Mouse (Mus musculus) myocyte (in vitro differentiated cells): ENCODE measurements at regions not wholly inside any gene's neighbourhood (a gene's known extent, or its start where the extent isn't known, plus 50 kb on each side); places are given as distances from the start of the nearest gene placed in this dataset.

Experiments
- H3K27me3 ChIP-seq: one replicate; pipeline ENCODE4 v1.6.1; 2011; ENCODE audit not compliant: control insufficient read depth, insufficient read depth, insufficient read length
- H3K36me3 ChIP-seq: one replicate; pipeline ENCODE4 v1.6.1; 2011; ENCODE audit not compliant: control insufficient read depth, insufficient read depth
- H3K4me2 ChIP-seq: one replicate; pipeline ENCODE4 v1.6.1; 2011; ENCODE audit warnings: low read depth, control low read depth
- H3K4me3 ChIP-seq: one replicate; pipeline ENCODE4 v1.5.1; 2011; ENCODE audit warnings: mild to moderate bottlenecking, control low read depth, moderate library complexity
- H3K79me2 ChIP-seq: one replicate; pipeline ENCODE4 v1.6.1; 2011; ENCODE audit not compliant: control insufficient read depth, insufficient read depth
- H3ac ChIP-seq: one replicate; pipeline ENCODE4 v1.6.1; 2011; ENCODE audit not compliant: control insufficient read depth, insufficient read length
- CEBPB ChIP-seq: IDR thresholded peaks from 2 replicates; pipeline ENCODE4 v1.6.1; 2011; ENCODE audit warnings: mild to moderate bottlenecking, moderate library complexity; ENCODE audit not compliant: poor library complexity, insufficient read depth, severe bottlenecking
- E2F4 ChIP-seq: IDR thresholded peaks from one replicate; pipeline ENCODE4 v1.6.1; 2011; ENCODE audit warnings: mild to moderate bottlenecking, control low read depth, moderate library complexity; ENCODE audit not compliant: insufficient read depth
- MAX ChIP-seq: IDR thresholded peaks from one replicate; pipeline ENCODE4 v1.6.1; 2011; ENCODE audit warnings: low read depth, mild to moderate bottlenecking, control low read depth
- MYOD1 ChIP-seq, 3 experiments: IDR thresholded peaks; one replicate each; pipeline ENCODE4 v1.6.1; 2011; ENCODE audit warnings: control low read depth in 2 of 3, low read depth in 2 of 3, mild to moderate bottlenecking in 2 of 3, moderate library complexity in 1 of 3; ENCODE audit not compliant: insufficient read length in 2 of 3, control insufficient read depth in 1 of 3
- MYOG ChIP-seq, 3 experiments: IDR thresholded peaks; one replicate each; pipeline ENCODE4 v1.6.1; 2011; ENCODE audit warnings: control low read depth in 2 of 3, low read depth in 2 of 3, mild to moderate bottlenecking in 2 of 3; ENCODE audit not compliant: insufficient read length in 2 of 3, control insufficient read depth in 1 of 3, insufficient read depth in 1 of 3
- POLR2A ChIP-seq: IDR thresholded peaks from one replicate; pipeline ENCODE4 v1.6.1; 2011; ENCODE audit warnings: low read depth, mild to moderate bottlenecking, control low read depth, moderate library complexity; ENCODE audit not compliant: insufficient read length
- POLR2AphosphoS2 ChIP-seq: IDR thresholded peaks from one replicate; pipeline ENCODE4 v1.6.1; 2011; ENCODE audit warnings: low read depth, control low read depth; ENCODE audit not compliant: insufficient read length
- REST ChIP-seq: IDR thresholded peaks from one replicate; pipeline ENCODE4 v1.6.1; 2011; ENCODE audit warnings: mild to moderate bottlenecking, control low read depth, moderate library complexity; ENCODE audit not compliant: insufficient read depth, insufficient read length
- SRF ChIP-seq: IDR thresholded peaks from one replicate; pipeline ENCODE4 v1.6.1; 2011; ENCODE audit warnings: low read depth; ENCODE audit not compliant: control insufficient read depth, insufficient read length
- TCF12 ChIP-seq: IDR thresholded peaks from one replicate; pipeline ENCODE4 v1.6.1; 2011; ENCODE audit warnings: mild to moderate bottlenecking, control low read depth; ENCODE audit not compliant: poor library complexity, insufficient read depth, severe bottlenecking
- TCF3 ChIP-seq: IDR thresholded peaks from one replicate; pipeline ENCODE4 v1.6.1; 2011; ENCODE audit warnings: low read depth, control low read depth; ENCODE audit not compliant: insufficient read length
- USF1 ChIP-seq: IDR thresholded peaks from one replicate; pipeline ENCODE4 v1.6.1; 2011; ENCODE audit warnings: low read depth, mild to moderate bottlenecking, control low read depth, moderate library complexity

GRCm38 (mm10) chr15:85655751-85656167, 73.5 kb upstream of the Wnt7b start:
- TF ChIP-seq MYOG (IDR thresholded peaks at IDR 0.05; ENCODE audit: control insufficient read depth in 1 of 3, insufficient read depth in 1 of 3, insufficient read length in 2 of 3, low read depth in 2 of 3) (no peak), POLR2A (peak; percentile 90), POLR2AphosphoS2 (peak; percentile 83), MAX (no peak)
- H3K36me3 ChIP-seq = no peaks in the 10 kb centered on the region
- H3K4me2 ChIP-seq = peak overlapping the region; percentile 91
- peaks cover 66% of the 10 kb centered on the region for H3K79me2 ChIP-seq
- H3ac ChIP-seq = peak overlapping the region; percentile 1
- peak overlapping the region; percentile 30 for H3K4me3 ChIP-seq
- H3K27me3 ChIP-seq = no peaks in the 10 kb centered on the region

GRCm38 (mm10) chr15:85656852-85657251, 74.6 kb upstream of the Wnt7b start:
- H3K4me3 ChIP-seq = peak overlapping the region; percentile 30
- H3K4me2 ChIP-seq = peak overlapping the region; percentile 91
- TF ChIP-seq E2F4 (no peak), POLR2AphosphoS2 (peak; percentile 34), POLR2A (peak; percentile 58), MYOD1 (IDR thresholded peaks at IDR 0.05; ENCODE audit: control insufficient read depth in 1 of 3, insufficient read length in 2 of 3, low read depth in 2 of 3) (peak in 1 of 3 experiments; percentile 23), REST (no peak), MYOG (IDR thresholded peaks at IDR 0.05; ENCODE audit: control insufficient read depth in 1 of 3, insufficient read depth in 1 of 3, insufficient read length in 2 of 3, low read depth in 2 of 3) (peak in 1 of 3 experiments; percentile 16), CEBPB (no peak)
- peaks cover 77% of the 10 kb centered on the region for H3K79me2 ChIP-seq
- H3K36me3 ChIP-seq = no peaks in the 10 kb centered on the region
- H3ac ChIP-seq = peak overlapping the region; percentile 44
- no peaks in the 10 kb centered on the region for H3K27me3 ChIP-seq

- Histone ChIP-seq H3K27me3 (no peaks in the 10 kb centered on the region), H3K36me3 (no peaks in the 10 kb centered on the region), H3K4me2 (peak overlapping the region; percentile 91), H3K4me3 (peak overlapping the region; percentile 30), H3ac (peak overlapping the region; percentile 44), H3K79me2 (peaks cover 84% of the 10 kb centered on the region)
- no peak for TF ChIP-seq POLR2AphosphoS2
- TF ChIP-seq MYOD1 (IDR thresholded peaks at IDR 0.05; ENCODE audit: control insufficient read depth in 1 of 3, insufficient read length in 2 of 3, low read depth in 2 of 3) = no peak
- TF ChIP-seq CEBPB = no peak
- no peak for TF ChIP-seq SRF
- TF ChIP-seq MYOG (IDR thresholded peaks at IDR 0.05; ENCODE audit: control insufficient read depth in 1 of 3, insufficient read depth in 1 of 3, insufficient read length in 2 of 3, low read depth in 2 of 3) = no peak
- TF ChIP-seq TCF3 = no peak
- no peak for TF ChIP-seq E2F4
Observed at GRCm38 (mm10) chr15:85657441-85657989, 75.2 kb upstream of the Wnt7b start.

GRCm38 (mm10) chr15:85658101-85658885, 76.0 kb upstream of the Wnt7b start:
- Histone ChIP-seq H3K4me2 (peak overlapping the region; percentile 91), H3K27me3 (no peaks in the 10 kb centered on the region), H3K36me3 (no peaks in the 10 kb centered on the region), H3ac (peak overlapping the region; percentile 44), H3K4me3 (peak overlapping the region; percentile 30), H3K79me2 (peaks cover 91% of the 10 kb centered on the region)
- TF ChIP-seq POLR2AphosphoS2 (no peak), MAX (no peak), MYOG (IDR thresholded peaks at IDR 0.05; ENCODE audit: control insufficient read depth in 1 of 3, insufficient read depth in 1 of 3, insufficient read length in 2 of 3, low read depth in 2 of 3) (no peak)

GRCm38 (mm10) chr15:85660528-85661392, 74.0 kb upstream of the Ppara start:
- peak overlapping the region; percentile 91 for H3K4me2 ChIP-seq
- H3K4me3 ChIP-seq = no peak overlapping the region
- H3K27me3 ChIP-seq = no peaks in the 10 kb centered on the region
- TF ChIP-seq MYOD1 (IDR thresholded peaks at IDR 0.05; ENCODE audit: control insufficient read depth in 1 of 3, insufficient read length in 2 of 3, low read depth in 2 of 3) = no peak
- no peak for TF ChIP-seq MAX
- no peak for TF ChIP-seq TCF12
- TF ChIP-seq REST = no peak
- TF ChIP-seq SRF = no peak
- no peak for TF ChIP-seq USF1
- TF ChIP-seq MYOG (IDR thresholded peaks at IDR 0.05; ENCODE audit: control insufficient read depth in 1 of 3, insufficient read depth in 1 of 3, insufficient read length in 2 of 3, low read depth in 2 of 3) = no peak
- no peak for TF ChIP-seq TCF3
- H3K36me3 ChIP-seq = no peaks in the 10 kb centered on the region
- H3ac ChIP-seq = no peak overlapping the region
- H3K79me2 ChIP-seq = peaks cover 100% of the 10 kb centered on the region
